8 mouse cellular contexts compared by ENCODE assay signal in genomic region chr5:121221328-121221850, GRCm38 (mm10). TPM values are rescaled to one million over a fixed set of nuclear protein-coding genes. Genes with fewer than 3 reads are reported as not detected.
DNase-seq lines count a peak whose midpoint lies in the region; ATAC-seq and TF ChIP-seq lines count a peak whose summit lies in the region.

No protein-coding gene starts in this region.

- peaks cover 28% of the 10 kb centered on the region for H3K79me2 ChIP-seq in myocyte (ENCODE audit: control insufficient read depth, insufficient read depth)

- H3K4me1 ChIP-seq in lung, adult 2 months (ENCODE audit: control insufficient read depth, insufficient read depth, low read length), result peaks cover 5% of the 10 kb centered on the region
- peaks cover 14% of the 10 kb centered on the region for H3K4me1 ChIP-seq in embryonic facial prominence, embryonic 10.5 days
- H3K4me1 ChIP-seq in hindbrain, embryonic 16.5 days (ENCODE audit: control insufficient read depth, insufficient read depth, low read depth, low read length), result peaks cover 16% of the 10 kb centered on the region

- H3K27me3 ChIP-seq in embryonic facial prominence, embryonic 10.5 days (replicated peaks; ENCODE audit: low read depth, poor library complexity, severe bottlenecking), result no peaks in the 10 kb centered on the region
- H3K27me3 ChIP-seq in hindbrain, embryonic 16.5 days (replicated peaks; ENCODE audit: control insufficient read depth, insufficient read depth, low read length), result no peaks in the 10 kb centered on the region
- H3K27me3 ChIP-seq in myocyte (ENCODE audit: control insufficient read depth, insufficient read depth, insufficient read length), result no peaks in the 10 kb centered on the region

- no peak for TF ChIP-seq CTCF in lung, adult 2 months (IDR thresholded peaks at IDR 0.05; ENCODE audit: insufficient read depth, low read length)

- peak overlapping the region; percentile 77 for H3K4me2 ChIP-seq in hindbrain, embryonic 16.5 days (ENCODE audit: low read length)
- H3K4me2 ChIP-seq in myocyte (ENCODE audit: low read depth), result peak overlapping the region; percentile 67

- no peaks in the 10 kb centered on the region for H3K36me3 ChIP-seq in embryonic facial prominence, embryonic 10.5 days (replicated peaks)
- no peaks in the 10 kb centered on the region for H3K36me3 ChIP-seq in hindbrain, embryonic 16.5 days (ENCODE audit: control insufficient read depth, insufficient read depth, low read length)
- no peaks in the 10 kb centered on the region for H3K36me3 ChIP-seq in myocyte (ENCODE audit: control insufficient read depth, insufficient read depth)

- peak; percentile 6; the same call in 1 of the 2 replicates for ATAC-seq in hindbrain, embryonic 16.5 days
- no peak for ATAC-seq in monocyte, adult 5-6 weeks (replicated peaks; ENCODE audit: insufficient number of reproducible peaks, low FRiP score, low TSS enrichment, poor library complexity, severe bottlenecking)

- 22% methylated on average over 23 of the region's 23 CpGs for WGBS in lung, adult 2 months
- 21% methylated on average over 23 of the region's 23 CpGs for WGBS in embryonic facial prominence, embryonic 10.5 days
- WGBS in hindbrain, embryonic 16.5 days, result 4% methylated on average over 23 of the region's 23 CpGs

- no peak overlapping the region; the same call in 1 of the 2 replicates for H3K27ac ChIP-seq in embryonic facial prominence, embryonic 10.5 days (replicated peaks)
- H3K27ac ChIP-seq in hindbrain, embryonic 16.5 days (ENCODE audit: low read depth, low read length), result peak overlapping the region; percentile 94

- H3K9me3 ChIP-seq in embryonic facial prominence, embryonic 10.5 days, result no peaks in the 10 kb centered on the region
- H3K9me3 ChIP-seq in hindbrain, embryonic 16.5 days (ENCODE audit: control insufficient read depth, low read length), result no peaks in the 10 kb centered on the region

- H3K4me3 ChIP-seq in lung, adult 2 months (replicated peaks; ENCODE audit: extremely low read depth, low read depth, low read length), result peak overlapping the region; percentile 19
- peak overlapping the region; percentile 95 for H3K4me3 ChIP-seq in embryonic facial prominence, embryonic 10.5 days
- H3K4me3 ChIP-seq in hindbrain, embryonic 16.5 days (ENCODE audit: low read length), result peak overlapping the region; percentile 95
- H3K4me3 ChIP-seq in myocyte, result peak overlapping the region; percentile 34

- no peak for TF ChIP-seq POLR2A in lung, adult 2 months (IDR thresholded peaks at IDR 0.05; ENCODE audit: borderline replicate concordance, extremely low read depth, low read depth, low read length)
- no peak for TF ChIP-seq POLR2A in myocyte (IDR thresholded peaks at IDR 0.05; ENCODE audit: insufficient read length, low read depth)

- peak overlapping the region; percentile 92 for H3K9ac ChIP-seq in hindbrain, embryonic 16.5 days (ENCODE audit: low read depth, low read length)

- DNase-seq in lung, adult 2 months, result no peak
- DNase-seq in lung, postnatal 25 days (ENCODE audit: low spot score), result no peak
- no peak for DNase-seq in embryonic facial prominence, embryonic 10.5 days (ENCODE audit: low spot score)
- no peak for DNase-seq in embryo, embryonic 10.5 days (ENCODE audit: low spot score)
- no peak for DNase-seq in spleen, adult 12 weeks (ENCODE audit: low spot score)

- no peak overlapping the region for H3ac ChIP-seq in myocyte (ENCODE audit: control insufficient read depth, insufficient read length)

TF ChIP-seq in myocyte, 11 proteins besides CTCF, POLR2A, EP300 and RAD21:
- TF ChIP-seq MAX (IDR thresholded peaks at IDR 0.05; ENCODE audit: low read depth) (no peak), E2F4 (IDR thresholded peaks at IDR 0.05; ENCODE audit: insufficient read depth) (no peak), SRF (IDR thresholded peaks at IDR 0.05; ENCODE audit: control insufficient read depth, insufficient read length, low read depth) (no peak), MYOD1 (IDR thresholded peaks at IDR 0.05; ENCODE audit: control insufficient read depth in 1 of 3, insufficient read length in 2 of 3, low read depth in 2 of 3) (no peak), REST (IDR thresholded peaks at IDR 0.05; ENCODE audit: insufficient read depth, insufficient read length) (no peak), TCF12 (IDR thresholded peaks at IDR 0.05; ENCODE audit: insufficient read depth, poor library complexity, severe bottlenecking) (no peak), USF1 (IDR thresholded peaks at IDR 0.05; ENCODE audit: low read depth) (no peak)
TF ChIP-seq in myocyte: peak in this region for 0.

RNA-seq across cellular contexts. Expression of gene Hectd4, which starts 1.4 kb away (rescaled TPM):
- 15.4 and 16.4 TPM in 2 replicates for polyA plus RNA-seq in lung, adult 2 months (2012; rRNA removed)
- 4.4 and 5.0 TPM in 2 replicates for polyA plus RNA-seq in embryonic facial prominence, embryonic 10.5 days (2016; fragmentation: Nextera tagmentation; extraction: Ambion mirVana)
- 16.6 and 17.1 TPM in 2 replicates for polyA plus RNA-seq in hindbrain, embryonic 16.5 days (2015; fragmentation: Nextera tagmentation; extraction: Ambion mirVana)
- 6.6 TPM for polyA plus RNA-seq in myocyte (2012; fragmentation: generic; extraction: Trizol)
- 9.9 to 34.1 TPM (median 19.9 TPM) in 3 replicates for total RNA-seq in monocyte, adult 5-6 weeks (2017)

RNA-seq across cellular contexts. Expression of gene Rpl6, which starts 17.1 kb away (rescaled TPM):
- polyA plus RNA-seq in lung, adult 2 months (2012; rRNA removed), result 171 and 213 TPM in 2 replicates
- 686 and 696 TPM in 2 replicates for polyA plus RNA-seq in embryonic facial prominence, embryonic 10.5 days (2016; fragmentation: Nextera tagmentation; extraction: Ambion mirVana)
- polyA plus RNA-seq in hindbrain, embryonic 16.5 days (2015; fragmentation: Nextera tagmentation; extraction: Ambion mirVana), result 318 and 333 TPM in 2 replicates
- 1,361 TPM for polyA plus RNA-seq in myocyte (2012; fragmentation: generic; extraction: Trizol)
- total RNA-seq in monocyte, adult 5-6 weeks (2017), result 599 to 801 TPM (median 613 TPM) in 3 replicates

RNA-seq across cellular contexts. Expression of gene Ptpn11, which starts 30.2 kb away (rescaled TPM):
- 31.2 and 44.4 TPM in 2 replicates for polyA plus RNA-seq in lung, adult 2 months (2012; rRNA removed)
- polyA plus RNA-seq in embryonic facial prominence, embryonic 10.5 days (2016; fragmentation: Nextera tagmentation; extraction: Ambion mirVana), result 25.0 and 25.4 TPM in 2 replicates
- polyA plus RNA-seq in hindbrain, embryonic 16.5 days (2015; fragmentation: Nextera tagmentation; extraction: Ambion mirVana), result 18.8 and 20.9 TPM in 2 replicates
- 78.7 TPM for polyA plus RNA-seq in myocyte (2012; fragmentation: generic; extraction: Trizol)
- total RNA-seq in monocyte, adult 5-6 weeks (2017), result 59.8 to 88.9 TPM (median 78.3 TPM) in 3 replicates

Comparison
In these comparisons a context has a peak if more than half of its experiments do, and no peak if none do; other contexts are left out.
1. H3K4me3 ChIP-seq: peak in every context shown above with its lines; median percentile 95 in embryonic facial prominence, embryonic 10.5 days; 95 in hindbrain, embryonic 16.5 days; 34 in myocyte; 19 in lung, adult 2 months.